Mouse (Mus musculus): Measurements from ENCODE around the gene Mgrn1. TPM values are rescaled to one million over a fixed set of nuclear protein-coding genes. Genes with fewer than 3 reads are reported as not detected.

The Mgrn1 gene
- polyA plus RNA-seq, 1 experiment from 2014 or later: 102 TPM

DNA sequence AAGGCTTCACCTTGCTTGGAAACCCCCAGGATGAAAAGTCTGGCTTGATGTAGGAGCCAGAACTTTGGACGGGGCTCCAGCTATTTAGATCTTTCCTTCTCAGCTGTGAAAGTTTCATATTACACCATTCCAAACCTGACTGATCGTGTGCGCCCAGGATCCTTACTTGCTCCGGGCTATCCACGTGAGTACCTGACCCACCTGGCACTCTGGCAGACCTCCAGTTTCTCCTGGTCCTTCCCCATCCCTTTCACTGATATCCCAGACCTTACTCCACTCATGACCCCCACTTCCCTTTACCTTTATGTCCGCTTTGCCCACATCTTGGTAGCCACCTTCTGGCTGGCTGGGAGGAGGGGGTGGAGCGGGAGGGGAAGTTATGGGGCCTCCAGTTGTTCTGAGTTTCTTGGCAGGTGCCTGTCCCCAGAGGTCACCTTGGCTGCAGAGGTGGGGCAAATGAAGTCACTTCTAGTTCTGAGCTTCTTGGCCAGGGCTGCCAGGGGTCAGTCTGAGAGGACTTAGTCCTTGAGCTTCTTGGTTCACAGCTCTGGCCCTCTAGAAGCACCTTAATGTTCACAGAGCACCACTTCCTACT, 19.9 kb upstream of the Mgrn1 start:
- Histone ChIP-seq H3K36me3 (peaks cover 22% of the 10 kb centered on the region), H3K4me2 (replicated peaks) (no peak overlapping the region), H3K27ac (no peak overlapping the region), H3K9me3 (no peaks in the 10 kb centered on the region), H3K9ac (no peak overlapping the region), H3K4me3 (no peak overlapping the region), H3K4me1 (peaks cover 11% of the 10 kb centered on the region), H3K27me3 (no peaks in the 10 kb centered on the region)
- WGBS: 25% methylated on average over 7 of the region's 7 CpGs
- no peak for ATAC-seq (ENCODE audit: low FRiP score, low read depth)

- no peak overlapping the region for H3K27ac ChIP-seq
- H3K4me1 ChIP-seq: peaks cover 11% of the 10 kb centered on the region
- no peaks in the 10 kb centered on the region for H3K9me3 ChIP-seq
- H3K9ac ChIP-seq: no peak overlapping the region
- H3K4me3 ChIP-seq: no peak overlapping the region
- ATAC-seq (ENCODE audit: low FRiP score, low read depth): no peak
- H3K27me3 ChIP-seq: no peaks in the 10 kb centered on the region
- H3K36me3 ChIP-seq: peaks cover 57% of the 10 kb centered on the region
- no peak overlapping the region for H3K4me2 ChIP-seq (replicated peaks)
- 83% methylated on average over 5 of the region's 5 CpGs for WGBS
Measured at GRCm38 (mm10) chr16:4870490-4870889, 15.6 kb upstream of the Mgrn1 start.

DNA sequence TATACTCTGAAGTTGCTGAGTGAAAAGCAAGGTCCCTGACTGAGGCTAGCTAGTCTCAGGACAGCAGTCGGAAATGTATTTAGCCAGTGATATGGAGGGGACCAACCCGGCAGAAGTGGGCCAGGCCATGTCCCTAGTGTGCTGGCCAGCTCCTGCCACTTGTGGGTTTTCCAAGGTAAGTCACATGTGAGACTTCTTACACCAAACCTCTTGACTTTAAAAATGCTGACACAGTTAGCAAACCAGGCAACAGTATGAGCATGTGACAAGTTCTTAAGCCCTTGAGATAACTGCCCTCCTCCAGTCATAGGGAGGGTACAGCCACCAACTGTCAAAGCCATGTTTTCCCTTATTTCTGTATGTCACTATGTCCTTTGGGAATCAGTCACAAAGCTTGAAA, 14.1 kb upstream of the Mgrn1 start:
- no peak for ATAC-seq (ENCODE audit: low FRiP score, low read depth)
- Histone ChIP-seq H3K36me3 (peaks cover 69% of the 10 kb centered on the region), H3K9me3 (no peaks in the 10 kb centered on the region), H3K9ac (no peak overlapping the region), H3K4me2 (replicated peaks) (no peak overlapping the region), H3K27me3 (no peaks in the 10 kb centered on the region), H3K27ac (no peak overlapping the region), H3K4me3 (no peak overlapping the region), H3K4me1 (peaks cover 7% of the 10 kb centered on the region; the same call in 1 of the 2 replicates)
- WGBS: 71% methylated on average over 2 of the region's 2 CpGs

GRCm38 (mm10) chr16:4875198-4876032, 10.6 kb upstream of the Mgrn1 start:
- Histone ChIP-seq H3K27me3 (no peaks in the 10 kb centered on the region), H3K4me1 (peaks cover 27% of the 10 kb centered on the region), H3K9ac (0 out of 2 replicates have a peak overlapping the region, but pooled peaks have one; percentile 8), H3K36me3 (peaks cover 48% of the 10 kb centered on the region), H3K4me3 (no peak overlapping the region), H3K9me3 (no peaks in the 10 kb centered on the region), H3K27ac (no peak overlapping the region), H3K4me2 (replicated peaks) (no peak overlapping the region)
- ATAC-seq (ENCODE audit: low FRiP score, low read depth): no peak
- WGBS: 86% methylated on average over 20 of the region's 23 CpGs

GRCm38 (mm10) chr16:4876033-4876680, 9.9 kb upstream of the Mgrn1 start:
- peaks cover 47% of the 10 kb centered on the region for H3K36me3 ChIP-seq
- H3K27me3 ChIP-seq: no peaks in the 10 kb centered on the region
- H3K4me1 ChIP-seq: peaks cover 28% of the 10 kb centered on the region
- no peak overlapping the region for H3K27ac ChIP-seq
- WGBS: 83% methylated on average over 8 of the region's 8 CpGs
- no peaks in the 10 kb centered on the region for H3K9me3 ChIP-seq
- no peak overlapping the region for H3K4me3 ChIP-seq
- 0 out of 2 replicates have a peak overlapping the region, but pooled peaks have one; percentile 8 for H3K9ac ChIP-seq
- ATAC-seq (ENCODE audit: low FRiP score, low read depth): no peak
- H3K4me2 ChIP-seq (replicated peaks): no peak overlapping the region

GRCm38 (mm10) chr16:4877195-4877594, 8.9 kb upstream of the Mgrn1 start:
- Histone ChIP-seq H3K4me3 (peak overlapping the region; percentile 81; the same call in 1 of the 2 replicates), H3K4me1 (peaks cover 37% of the 10 kb centered on the region), H3K4me2 (replicated peaks) (peak overlapping the region; percentile 85), H3K9ac (no peak overlapping the region), H3K9me3 (no peaks in the 10 kb centered on the region), H3K36me3 (peaks cover 42% of the 10 kb centered on the region), H3K27me3 (no peaks in the 10 kb centered on the region), H3K27ac (no peak overlapping the region)
- 87% methylated on average over 4 of the region's 4 CpGs for WGBS
- no peak for ATAC-seq (ENCODE audit: low FRiP score, low read depth)

DNA sequence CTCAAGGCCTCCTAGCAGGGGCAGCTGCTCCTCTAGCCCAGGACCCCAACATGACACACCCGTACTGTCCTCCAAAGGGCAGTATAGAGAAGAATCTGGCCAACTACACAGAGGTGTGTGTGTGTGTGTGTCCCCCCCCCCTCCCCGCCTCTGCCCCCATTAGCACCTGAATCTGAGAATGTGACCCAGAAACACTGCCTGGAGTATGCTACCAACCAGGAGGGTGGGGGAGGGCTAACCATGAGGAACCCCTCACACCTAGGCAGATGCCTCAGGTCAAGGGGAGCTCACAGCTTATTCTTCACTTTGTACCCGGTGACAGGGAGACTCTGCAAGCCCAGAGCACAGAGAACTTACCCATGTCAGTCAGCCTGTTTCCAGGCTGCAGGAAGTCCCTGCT, 8.3 kb upstream of the Mgrn1 start:
- Histone ChIP-seq H3K9me3 (no peaks in the 10 kb centered on the region), H3K27ac (no peak overlapping the region), H3K36me3 (peaks cover 39% of the 10 kb centered on the region), H3K9ac (peak overlapping the region; percentile 88), H3K4me3 (peak overlapping the region; percentile 81), H3K27me3 (no peaks in the 10 kb centered on the region), H3K4me1 (peaks cover 37% of the 10 kb centered on the region), H3K4me2 (replicated peaks) (peak overlapping the region; percentile 85)
- WGBS: 81% methylated on average over 3 of the region's 3 CpGs
- ATAC-seq (ENCODE audit: low FRiP score, low read depth): no peak

DNA sequence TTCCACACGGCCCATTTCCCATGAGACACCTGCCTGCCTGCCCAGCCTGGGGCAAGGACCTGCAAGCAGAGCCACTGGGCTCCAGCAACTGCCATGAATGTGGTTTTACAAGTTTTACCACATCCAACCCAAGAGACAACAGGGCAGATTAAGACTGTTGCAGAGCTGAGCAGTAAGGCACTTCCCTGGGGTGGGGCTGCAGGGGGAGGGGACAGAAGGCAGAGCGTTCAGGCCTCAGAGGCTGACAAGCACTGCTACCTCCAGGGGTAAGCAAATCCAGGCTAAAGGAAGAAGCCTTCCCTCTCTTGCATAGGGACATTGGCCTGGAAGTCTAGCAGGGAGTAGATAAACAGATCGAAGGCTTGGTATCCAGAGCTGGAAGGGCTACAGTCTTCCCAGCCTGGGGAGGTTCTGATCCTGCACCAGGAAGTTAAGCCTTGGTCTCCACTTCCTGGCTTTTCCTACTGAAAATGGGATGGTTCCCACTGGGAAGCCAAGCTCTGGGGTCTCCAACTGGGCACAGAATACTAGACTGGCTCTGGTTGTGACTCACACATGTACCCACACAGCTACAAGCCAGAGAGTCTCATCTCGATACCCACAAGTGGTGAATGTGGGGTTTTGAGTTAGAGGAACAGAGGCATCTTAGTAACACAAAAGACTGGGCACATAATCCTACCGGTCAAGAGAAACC, 7.7 kb upstream of the Mgrn1 start:
- peak overlapping the region; percentile 88 for H3K9ac ChIP-seq
- WGBS: 28% methylated on average over 5 of the region's 5 CpGs
- no peaks in the 10 kb centered on the region for H3K9me3 ChIP-seq
- H3K27me3 ChIP-seq: no peaks in the 10 kb centered on the region
- peak overlapping the region; percentile 81 for H3K4me3 ChIP-seq
- peak overlapping the region; percentile 85 for H3K4me2 ChIP-seq (replicated peaks)
- H3K27ac ChIP-seq: peak overlapping the region; percentile 99
- peaks cover 37% of the 10 kb centered on the region for H3K4me1 ChIP-seq
- peaks cover 33% of the 10 kb centered on the region for H3K36me3 ChIP-seq
- no peak for ATAC-seq (ENCODE audit: low FRiP score, low read depth)

DNA sequence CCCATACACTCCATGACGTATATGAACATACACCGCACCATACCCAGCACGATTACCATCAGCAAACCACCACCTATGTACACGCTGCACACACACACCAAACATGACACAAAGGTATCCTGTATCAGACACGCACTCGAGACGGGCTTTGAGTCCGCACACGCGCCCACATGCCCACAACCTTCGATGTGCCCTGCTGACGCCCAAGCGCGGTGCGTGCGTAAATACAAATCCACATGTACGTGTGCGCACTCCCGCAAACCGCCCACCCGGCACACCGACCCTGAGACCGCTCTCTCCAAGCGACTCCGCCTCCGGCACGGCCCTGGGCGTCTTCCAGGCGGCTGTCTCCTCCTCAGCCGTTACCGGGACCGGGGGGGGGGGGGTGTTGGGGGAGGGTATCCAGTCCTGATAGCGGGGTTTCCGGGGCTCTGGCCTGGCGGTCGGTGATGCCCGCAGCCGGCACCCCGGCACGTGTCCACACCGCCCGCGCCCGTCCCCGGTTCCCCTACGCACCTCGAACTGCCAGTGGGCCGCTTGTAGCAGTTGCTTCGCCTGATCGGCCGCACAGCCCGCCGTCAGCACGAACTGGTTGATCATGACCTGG, 6.8 kb upstream of the Mgrn1 start:
- Histone ChIP-seq H3K36me3 (peaks cover 25% of the 10 kb centered on the region), H3K9ac (peak overlapping the region; percentile 88), H3K9me3 (no peaks in the 10 kb centered on the region), H3K4me1 (peaks cover 37% of the 10 kb centered on the region), H3K4me2 (replicated peaks) (peak overlapping the region; percentile 85), H3K27ac (peak overlapping the region; percentile 99), H3K4me3 (peak overlapping the region; percentile 81), H3K27me3 (no peaks in the 10 kb centered on the region)
- under 1% methylated on average over 53 of the region's 54 CpGs for WGBS
- peak; percentile 10 for ATAC-seq (ENCODE audit: low FRiP score, low read depth)

DNA sequence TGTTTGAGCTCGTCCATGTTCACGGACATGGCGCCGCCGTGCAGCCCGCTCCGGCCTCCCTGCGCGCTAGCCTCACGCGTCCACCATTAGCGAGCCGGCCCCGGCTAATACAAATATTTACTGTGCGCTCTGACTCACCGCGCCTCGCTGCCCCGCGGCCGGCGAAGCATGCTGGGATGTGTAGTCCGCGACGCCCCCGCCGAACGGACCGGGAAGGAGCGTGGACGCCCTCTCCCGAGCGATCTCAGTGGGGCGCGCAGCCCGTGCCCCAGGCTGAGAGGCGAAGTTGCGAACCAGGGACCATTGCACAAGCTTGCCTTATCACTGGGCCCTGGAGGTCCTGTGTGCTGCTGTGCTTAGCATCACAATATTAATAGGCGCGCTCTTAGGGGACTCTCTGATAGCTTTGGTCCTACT, 6.3 kb upstream of the Mgrn1 start:
- H3K4me1 ChIP-seq: peaks cover 37% of the 10 kb centered on the region
- under 1% methylated on average over 40 of the region's 40 CpGs for WGBS
- peak; percentile 78 for ATAC-seq (ENCODE audit: low FRiP score, low read depth)
- peak overlapping the region; percentile 88 for H3K9ac ChIP-seq
- peak overlapping the region; percentile 85 for H3K4me2 ChIP-seq (replicated peaks)
- H3K36me3 ChIP-seq: peaks cover 20% of the 10 kb centered on the region
- H3K27ac ChIP-seq: peak overlapping the region; percentile 99
- H3K27me3 ChIP-seq: no peaks in the 10 kb centered on the region
- H3K4me3 ChIP-seq: peak overlapping the region; percentile 81
- H3K9me3 ChIP-seq: no peaks in the 10 kb centered on the region

DNA sequence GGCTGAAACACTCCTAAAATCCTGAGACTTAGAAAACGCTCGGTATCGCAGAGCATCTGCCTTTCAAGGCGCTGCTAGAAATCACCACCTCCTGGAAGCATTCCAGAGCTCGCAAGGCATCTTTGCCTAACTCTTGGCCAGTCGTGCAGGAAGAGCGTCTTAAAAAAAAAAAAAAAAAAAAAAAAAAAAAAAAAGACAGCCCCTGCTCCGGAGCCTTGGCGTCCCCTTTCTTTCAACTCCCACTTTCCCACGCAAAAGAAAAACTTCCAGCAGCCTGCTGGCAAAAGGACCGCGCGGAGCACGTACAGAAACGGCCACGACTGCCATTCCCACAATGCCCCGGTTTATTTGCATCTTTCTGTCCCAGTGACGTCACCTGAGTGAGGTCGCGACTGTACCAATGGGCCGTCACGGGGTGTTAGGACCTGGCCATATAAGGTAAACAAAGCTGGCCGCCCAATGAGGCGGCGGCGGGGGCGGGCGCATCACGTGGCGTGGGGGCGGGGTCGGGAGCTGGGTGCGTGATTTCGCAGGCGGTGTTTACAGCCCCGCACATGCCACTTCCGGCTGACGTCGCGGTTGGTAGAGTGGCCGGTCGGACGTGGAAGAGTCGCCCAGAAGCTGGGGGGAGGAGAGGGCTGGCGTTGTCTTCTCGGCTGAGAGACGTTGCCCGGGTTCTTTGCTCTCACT, 5.8 kb upstream of the Mgrn1 start, which contains the start of gene Ubald1:
Gene Ubald1, minus strand, starts transcription at position 180 of the 690 bp plus-strand sequence.
- peak; percentile 91 for ATAC-seq (ENCODE audit: low FRiP score, low read depth)
- Histone ChIP-seq H3K9ac (peak within 1 kb of the TSS; percentile 89), H3K4me1 (peaks cover 37% of the 10 kb centered on the region), H3K9me3 (no peaks in the 10 kb centered on the region), H3K27ac (peak within 1 kb of the TSS; percentile 99), H3K4me3 (peak within 1 kb of the TSS; percentile 81), H3K36me3 (peaks cover 15% of the 10 kb centered on the region), H3K4me2 (replicated peaks) (peak within 1 kb of the TSS; percentile 85), H3K27me3 (no peaks in the 10 kb centered on the region)
- WGBS: 0% methylated on average over 48 of the region's 48 CpGs

Measured in limb, embryonic 13.5 days (tissue).